Mouse (Mus musculus) midbrain, embryonic 11.5 days (tissue): ENCODE data around the gene Inpp1. TPM values are rescaled to one million over a fixed set of nuclear protein-coding genes. Genes with fewer than 3 reads are reported as not detected.

Experiments used
- ATAC-seq: fragments of 200-750 bp; cut with Nextera tagmentation; 2 replicates; pipeline ENCODE4 v1.8.0; 2017; ENCODE audit warnings: moderate TSS enrichment, moderate library complexity; ENCODE audit not compliant: low FRiP score
- DNase-seq: peaks from one replicate; pipeline ENCODE4 v3.0.0; 2015; ENCODE audit warnings: low spot score; ENCODE audit errors: missing footprints
- H3K27ac ChIP-seq: fragments of 300-500 bp; sonication (generic); 2 replicates; pipeline ENCODE4 v1.5.1; 2014; ENCODE audit warnings: low read depth, low read length
- H3K27me3 ChIP-seq: fragments of 300-500 bp; sonication (generic); 2 replicates; pipeline ENCODE4 v1.6.1; 2014; ENCODE audit warnings: mild to moderate bottlenecking, low read length, moderate library complexity, mixed read lengths; ENCODE audit not compliant: control insufficient read depth, insufficient read depth
- H3K36me3 ChIP-seq: fragments of 300-500 bp; sonication (generic); 2 replicates; pipeline ENCODE4 v1.6.1; 2014; ENCODE audit warnings: mild to moderate bottlenecking, low read length, moderate library complexity, mixed read lengths; ENCODE audit not compliant: control insufficient read depth, insufficient read depth
- H3K4me1 ChIP-seq: fragments of 300-500 bp; sonication (generic); 2 replicates; pipeline ENCODE4 v1.6.1; 2014; ENCODE audit warnings: low read length; ENCODE audit not compliant: control insufficient read depth, insufficient read depth
- H3K4me2 ChIP-seq: fragments of 300-500 bp; sonication (generic); 2 replicates; pipeline ENCODE4 v1.6.1; 2014; ENCODE audit warnings: mild to moderate bottlenecking, moderate library complexity
- H3K4me3 ChIP-seq: fragments of 300-500 bp; sonication (generic); 2 replicates; pipeline ENCODE4 v1.5.1; 2014; ENCODE audit warnings: low read depth, low read length
- H3K9ac ChIP-seq: fragments of 300-500 bp; sonication (generic); 2 replicates; pipeline ENCODE4 v1.6.1; 2014; ENCODE audit warnings: low read length
- H3K9me3 ChIP-seq: fragments of 300-500 bp; sonication (generic); 2 replicates; pipeline ENCODE4 v1.6.1; 2016; ENCODE audit warnings: low read length; ENCODE audit not compliant: control insufficient read depth
- WGBS: fragments of 180-500 bp; shearing (Covaris S2); extraction: QIAGEN DNeasy Blood & Tissue Kit; methylation state at CpG from one replicate; pipeline ENCODE4 v1.1.7; 2014; 5-methylcytosine and 5-hydroxymethylcytosine counted together
- polyA plus RNA-seq: library from polyadenylated mRNA; unstranded; fragments of >200 nt; fragmentation: Nextera tagmentation; extraction: Ambion mirVana; gene quantifications from 2 replicates; pipeline ENCODE4 v1.2.1, GENCODE M21; 2014

Gene Inpp1
- polyA plus RNA-seq, 1 experiment from 2014 or later: 9.8 TPM

DNA sequence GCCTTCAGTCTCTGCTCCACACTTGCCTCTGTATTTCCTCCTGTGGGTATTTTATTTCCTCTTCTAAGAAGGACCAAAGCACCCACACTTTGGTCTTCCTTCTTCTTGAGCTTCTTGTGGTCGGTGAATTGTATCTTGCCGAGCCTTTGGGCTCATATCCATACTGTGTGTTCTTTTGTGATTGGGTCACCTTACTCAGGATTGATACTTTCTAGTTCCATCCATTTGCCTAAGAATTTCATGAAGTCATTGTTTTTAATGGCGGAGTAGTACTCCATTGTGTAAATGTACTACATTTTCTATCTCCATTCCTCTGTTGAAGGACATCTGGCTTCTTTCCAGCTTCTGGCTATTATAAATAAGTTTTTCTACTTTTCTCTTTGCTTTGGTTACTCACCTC is 26.9 kb upstream of the Inpp1 start:
- Histone ChIP-seq H3K36me3 (no peaks in the 10 kb centered on the region), H3K9ac (no peak overlapping the region), H3K4me3 (peak overlapping the region; percentile 54), H3K4me1 (no peaks in the 10 kb centered on the region), H3K4me2 (peak overlapping the region; percentile 62), H3K27me3 (no peaks in the 10 kb centered on the region), H3K9me3 (no peaks in the 10 kb centered on the region), H3K27ac (no peak overlapping the region)
- peak; percentile 51 for ATAC-seq
- peak; percentile 85 for DNase-seq
- 21% methylated on average over 3 of the region's 3 CpGs for WGBS

DNA sequence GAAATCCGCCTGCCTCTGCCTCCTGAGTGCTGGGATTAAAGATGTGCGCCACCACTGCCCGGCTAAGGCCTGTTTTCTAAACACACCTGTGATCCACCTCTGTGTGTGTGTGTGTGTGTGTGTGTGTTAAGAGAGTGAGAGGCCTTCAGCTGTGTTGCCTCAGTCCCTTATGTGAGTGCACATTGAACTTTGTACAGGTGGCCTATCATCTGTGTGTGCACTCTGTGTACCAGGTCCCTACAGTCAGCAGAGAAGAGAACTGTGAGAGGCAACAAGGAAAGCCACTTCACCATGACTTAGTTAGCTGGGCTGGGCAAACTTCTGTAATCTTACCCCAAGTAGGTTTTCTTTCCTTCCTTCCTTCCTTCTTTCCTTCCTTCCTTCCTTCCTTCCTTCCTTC is 21.6 kb upstream of the Inpp1 start:
- Histone ChIP-seq H3K9me3 (no peaks in the 10 kb centered on the region), H3K27ac (no peak overlapping the region), H3K36me3 (no peaks in the 10 kb centered on the region), H3K9ac (no peak overlapping the region), H3K4me1 (no peaks in the 10 kb centered on the region), H3K4me3 (no peak overlapping the region), H3K27me3 (no peaks in the 10 kb centered on the region), H3K4me2 (no peak overlapping the region)
- no peak for DNase-seq
- no peak for ATAC-seq
- WGBS: 94% methylated on average over 3 of the region's 3 CpGs

DNA sequence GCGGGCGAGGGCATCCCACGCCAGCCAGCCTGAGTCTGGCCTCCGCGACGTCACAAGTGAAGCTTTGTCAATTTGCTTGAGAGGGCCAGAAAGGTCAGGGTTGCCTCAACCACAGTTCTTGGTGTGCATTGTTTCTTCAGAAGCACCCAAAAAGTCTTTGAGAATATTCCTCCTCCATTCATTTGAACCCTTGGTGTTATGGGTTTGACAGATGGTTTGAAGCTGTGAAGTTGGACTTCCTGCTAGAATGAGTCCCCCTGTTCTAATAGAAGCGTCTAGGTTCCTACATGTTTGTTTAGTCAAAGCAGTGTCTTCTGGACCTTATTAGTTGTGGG is 292 bp upstream of the Inpp1 start:
- 6% methylated on average over 7 of the region's 7 CpGs for WGBS
- DNase-seq: no peak
- no peaks in the 10 kb centered on the region for H3K9me3 ChIP-seq
- H3K9ac ChIP-seq: peak overlapping the region; percentile 64
- no peak overlapping the region for H3K27ac ChIP-seq
- H3K4me1 ChIP-seq: peaks cover 3% of the 10 kb centered on the region; the same call in 1 of the 2 replicates
- peak overlapping the region; percentile 57 for H3K4me2 ChIP-seq
- peak; percentile 6; the same call in 1 of the 2 replicates for ATAC-seq
- H3K27me3 ChIP-seq: no peaks in the 10 kb centered on the region
- peak overlapping the region; percentile 44 for H3K4me3 ChIP-seq
- H3K36me3 ChIP-seq: no peaks in the 10 kb centered on the region

DNA sequence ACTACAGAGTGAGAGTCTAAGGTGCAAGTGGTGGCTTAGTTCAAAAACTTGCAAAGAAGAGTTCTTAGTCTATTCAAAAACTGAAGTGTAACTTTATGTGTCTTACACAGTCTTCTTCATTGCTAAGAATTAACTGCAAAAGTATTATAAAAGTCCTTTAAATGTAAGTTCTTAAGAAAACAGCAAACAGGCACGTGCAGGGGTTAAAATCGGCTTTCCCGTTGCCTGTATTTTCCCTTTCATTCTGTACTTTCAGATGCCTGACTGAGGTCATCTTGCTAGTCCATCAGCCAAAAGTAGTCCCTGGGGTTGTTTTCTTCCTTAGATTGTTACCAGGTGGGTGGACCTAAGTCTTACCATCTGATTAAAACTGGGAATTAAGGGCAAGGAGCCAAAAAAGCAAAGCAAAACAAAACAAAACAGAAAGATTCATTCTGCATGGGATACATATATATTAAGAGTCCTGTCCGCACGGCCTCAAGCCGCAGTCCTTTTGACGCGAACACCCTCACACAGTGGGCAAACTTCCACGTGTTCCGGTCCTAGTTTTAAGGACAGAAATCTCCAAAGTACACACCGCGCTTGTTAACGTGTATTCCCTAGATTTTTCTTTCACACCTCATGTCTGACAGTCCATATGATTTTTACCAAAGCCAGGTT is 1.1 kb downstream of the Inpp1 start:
- DNase-seq: no peak

DNA sequence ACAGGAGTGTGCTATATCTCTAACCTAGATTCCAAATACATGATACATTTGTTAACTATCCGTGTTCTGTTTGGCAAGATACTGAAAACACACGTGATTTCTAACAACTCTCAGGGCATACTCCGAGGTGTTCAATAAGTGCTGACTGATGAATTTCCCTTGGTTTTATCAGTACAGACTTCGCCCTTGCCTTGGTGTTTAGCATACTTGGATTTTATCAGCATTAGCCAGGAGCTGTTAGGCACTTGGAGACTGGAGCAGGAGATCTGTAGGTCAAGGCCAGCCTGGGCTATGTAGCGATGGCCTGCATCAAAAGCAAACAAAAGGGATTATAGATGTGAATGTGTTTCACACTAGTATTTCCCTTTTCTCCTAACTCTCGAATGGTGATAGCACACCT is 9.0 kb downstream of the Inpp1 start:
- DNase-seq: no peak
- H3K27ac ChIP-seq: no peak overlapping the region
- H3K9me3 ChIP-seq: no peaks in the 10 kb centered on the region
- H3K36me3 ChIP-seq: no peaks in the 10 kb centered on the region
- H3K9ac ChIP-seq: no peak overlapping the region
- 91% methylated on average over 6 of the region's 6 CpGs for WGBS
- ATAC-seq: no peak
- H3K4me3 ChIP-seq: no peak overlapping the region
- H3K27me3 ChIP-seq: no peaks in the 10 kb centered on the region
- no peaks in the 10 kb centered on the region for H3K4me1 ChIP-seq
- H3K4me2 ChIP-seq: no peak overlapping the region

More for the DNA sequence above, 1.1 kb downstream of the Inpp1 start:
- peak overlapping the region; percentile 44; the same call in 1 of the 2 replicates for H3K4me3 ChIP-seq
- H3K27ac ChIP-seq: no peak overlapping the region
- 68% methylated on average over 13 of the region's 13 CpGs for WGBS
- H3K9me3 ChIP-seq: no peaks in the 10 kb centered on the region
- no peaks in the 10 kb centered on the region for H3K36me3 ChIP-seq
- no peak overlapping the region for H3K9ac ChIP-seq
- ATAC-seq: no peak
- H3K27me3 ChIP-seq: no peaks in the 10 kb centered on the region
- H3K4me1 ChIP-seq: peaks cover 3% of the 10 kb centered on the region; the same call in 1 of the 2 replicates
- H3K4me2 ChIP-seq: peak overlapping the region; percentile 57

DNA sequence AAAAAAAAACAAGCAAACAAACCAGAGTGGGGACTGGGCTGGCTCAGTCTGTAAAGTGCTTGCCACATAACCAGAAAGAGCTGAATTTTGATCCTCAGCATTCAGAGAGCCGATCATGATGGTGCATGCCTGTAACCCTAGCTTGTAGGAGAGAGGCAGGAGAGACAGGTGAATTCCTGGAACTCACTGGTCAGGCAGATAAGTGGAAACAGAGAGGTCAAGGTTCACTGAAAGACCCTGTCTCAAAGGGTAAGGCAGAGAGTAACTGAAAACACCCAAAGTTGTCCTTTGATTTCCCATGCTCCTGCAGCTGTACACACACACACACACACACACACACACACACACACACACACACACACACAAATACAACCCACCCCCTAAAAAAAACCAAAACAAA is 12.4 kb downstream of the Inpp1 start:
- H3K4me1 ChIP-seq: no peaks in the 10 kb centered on the region
- ATAC-seq (no peak), DNase-seq (no peak)
- no peak overlapping the region for H3K9ac ChIP-seq
- H3K4me3 ChIP-seq: no peak overlapping the region
- no peaks in the 10 kb centered on the region for H3K27me3 ChIP-seq
- whole genome bisulfite sequencing: 93% methylated on average over 1 of the region's 1 CpGs
- H3K4me2 ChIP-seq: no peak overlapping the region
- no peak overlapping the region for H3K27ac ChIP-seq
- H3K36me3 ChIP-seq: no peaks in the 10 kb centered on the region
- H3K9me3 ChIP-seq: no peaks in the 10 kb centered on the region

DNA sequence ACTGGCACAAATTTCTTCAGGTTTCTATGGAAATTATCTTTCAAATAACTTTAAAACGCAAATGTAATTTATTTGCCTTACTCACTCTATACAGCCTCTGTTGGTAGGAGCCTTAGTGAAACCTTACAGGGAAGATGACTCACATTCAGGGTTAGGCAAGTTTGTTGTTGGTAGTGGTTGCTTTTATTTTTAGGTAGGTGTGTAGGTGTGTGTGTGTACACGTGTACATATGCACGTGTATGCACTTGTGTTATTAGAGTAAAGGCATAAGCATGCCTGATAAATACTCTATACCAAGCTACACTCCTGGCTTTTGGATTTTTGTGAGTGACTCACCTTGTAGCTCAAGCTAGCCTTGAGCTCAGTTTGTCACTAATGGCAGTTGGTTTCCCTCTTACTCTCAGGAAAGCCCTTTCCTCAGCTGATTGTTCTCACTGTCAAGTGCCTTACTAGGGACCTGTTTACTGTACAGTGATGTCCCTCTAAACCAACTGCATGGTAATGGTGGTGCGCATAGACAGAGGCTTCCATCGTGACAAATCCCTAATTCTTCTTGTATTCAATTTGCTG is 15.0 kb downstream of the Inpp1 start:
- WGBS: 90% methylated on average over 5 of the region's 5 CpGs
- Histone ChIP-seq H3K4me1 (no peaks in the 10 kb centered on the region), H3K4me2 (no peak overlapping the region), H3K4me3 (no peak overlapping the region), H3K27ac (no peak overlapping the region), H3K9ac (no peak overlapping the region), H3K36me3 (no peaks in the 10 kb centered on the region), H3K9me3 (no peaks in the 10 kb centered on the region), H3K27me3 (no peaks in the 10 kb centered on the region)
- no peak for ATAC-seq
- DNase-seq: no peak

DNA sequence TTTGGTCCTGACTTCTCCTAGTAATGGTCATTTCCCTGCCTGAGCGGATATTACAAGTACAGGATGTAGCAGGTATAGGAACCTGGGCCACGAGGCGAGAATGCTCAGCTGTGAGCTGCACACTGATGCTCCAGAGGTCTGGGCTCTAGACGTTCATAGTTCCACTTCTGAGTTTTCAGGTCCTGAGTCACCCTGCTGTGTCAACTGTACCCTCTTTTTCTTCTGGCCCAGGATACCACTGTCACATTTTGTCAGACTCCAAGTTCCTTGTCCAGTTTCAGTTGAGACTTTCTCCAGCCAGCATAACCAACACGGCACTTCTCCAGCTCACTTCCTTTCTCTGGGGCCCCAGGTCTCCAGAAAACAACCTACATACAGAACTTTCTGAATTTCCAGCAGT is 15.8 kb downstream of the Inpp1 start:
- no peaks in the 10 kb centered on the region for H3K27me3 ChIP-seq
- no peaks in the 10 kb centered on the region for H3K4me1 ChIP-seq
- no peaks in the 10 kb centered on the region for H3K9me3 ChIP-seq
- no peaks in the 10 kb centered on the region for H3K36me3 ChIP-seq
- no peak overlapping the region for H3K4me2 ChIP-seq
- no peak overlapping the region for H3K4me3 ChIP-seq
- 89% methylated on average over 5 of the region's 5 CpGs for WGBS
- no peak overlapping the region for H3K9ac ChIP-seq
- ATAC-seq (no peak), DNase-seq (no peak)
- no peak overlapping the region for H3K27ac ChIP-seq

DNA sequence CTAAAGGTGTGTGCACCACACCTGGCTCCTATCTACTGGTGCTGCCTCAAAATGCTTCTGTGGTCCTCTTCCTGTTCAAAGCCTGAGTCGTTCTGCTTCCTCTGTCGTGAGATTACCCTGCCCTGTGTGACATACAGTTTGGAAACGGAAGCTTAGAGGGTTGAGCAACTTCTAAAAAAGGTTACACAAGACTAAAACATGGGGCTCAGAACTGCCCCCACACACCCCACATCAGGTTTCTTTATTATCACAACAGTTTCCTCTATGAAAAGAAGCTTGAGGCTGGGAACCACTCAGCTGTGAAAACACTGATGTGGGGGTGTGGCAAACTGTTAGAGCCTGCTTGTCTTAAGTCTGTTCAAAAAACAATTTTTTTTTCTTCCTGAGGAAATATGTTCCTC is 17.1 kb downstream of the Inpp1 start:
- no peak overlapping the region for H3K4me2 ChIP-seq
- WGBS: 72% methylated on average over 3 of the region's 3 CpGs
- no peak overlapping the region for H3K4me3 ChIP-seq
- H3K27ac ChIP-seq: no peak overlapping the region
- H3K9ac ChIP-seq: no peak overlapping the region
- H3K9me3 ChIP-seq: no peaks in the 10 kb centered on the region
- H3K4me1 ChIP-seq: no peaks in the 10 kb centered on the region
- no peaks in the 10 kb centered on the region for H3K36me3 ChIP-seq
- H3K27me3 ChIP-seq: no peaks in the 10 kb centered on the region
- DNase-seq (no peak), ATAC-seq (no peak)
